Mouse (Mus musculus): Measurements from ENCODE around the gene Ptgir. TPM values are rescaled to one million over a fixed set of nuclear protein-coding genes. Genes with fewer than 3 reads are reported as not detected.

Ptgir gene
- polyA plus RNA-seq, 1 experiment from 2014 or later: 1.2 TPM

DNA sequence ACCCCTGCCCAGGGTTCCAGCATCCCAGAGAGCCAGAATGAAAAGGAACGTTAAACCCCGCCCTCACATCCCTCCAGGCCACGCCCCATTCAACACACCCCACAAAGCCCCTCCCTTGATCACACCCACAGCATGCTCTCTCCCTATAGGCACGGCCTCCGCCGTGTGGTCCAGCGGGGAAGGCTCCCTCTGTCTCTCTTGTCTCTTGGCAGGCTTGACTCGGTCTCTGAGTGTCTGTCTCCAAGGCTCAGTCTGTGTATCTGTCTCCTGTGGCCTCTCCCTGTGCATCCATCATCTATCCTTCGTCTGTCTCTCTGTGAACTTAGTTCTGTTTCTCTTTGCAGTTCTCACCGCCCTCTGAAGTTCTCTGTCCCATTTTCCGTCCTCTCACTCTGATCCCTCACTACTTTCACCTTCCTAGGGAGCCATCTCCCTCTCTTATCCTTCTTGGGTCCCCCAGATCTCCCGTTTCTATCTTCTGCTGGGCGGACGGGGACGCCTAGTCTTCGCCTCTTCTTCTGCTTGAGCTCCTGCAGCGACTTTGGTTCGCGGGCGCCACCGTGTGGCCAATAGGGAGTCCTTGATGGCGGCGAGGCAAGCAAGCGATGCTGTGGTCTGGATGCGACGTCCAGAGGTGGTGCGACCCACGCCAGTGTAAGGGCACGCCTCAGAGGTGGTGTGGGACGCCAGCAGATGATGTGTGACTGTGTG is 14.5 kb upstream of the Ptgir start, which contains the start of gene Gng8:
Gng8 (plus strand) TSS at position 146 of the 711 bp plus-strand sequence.
- ATAC-seq (ENCODE audit: insufficient number of reproducible peaks, insufficient read depth, low FRiP score, low TSS enrichment, low read depth): peak; percentile 78
- Histone ChIP-seq H3K4me3 (peak within 1 kb of the TSS; percentile 44), H3K36me3 (peaks cover 15% of the 10 kb centered on the region), H3K27me3 (peaks cover 9% of the 10 kb centered on the region; the same call in 1 of the 2 replicates), H3K4me1 (peaks cover 60% of the 10 kb centered on the region), H3K9me3 (no peaks in the 10 kb centered on the region), H3K27ac (peak within 1 kb of the TSS; percentile 98), H3K9ac (peak within 1 kb of the TSS; percentile 66), H3K4me2 (peak within 1 kb of the TSS; percentile 72)
- under 1% methylated on average over 30 of the region's 30 CpGs for WGBS

DNA sequence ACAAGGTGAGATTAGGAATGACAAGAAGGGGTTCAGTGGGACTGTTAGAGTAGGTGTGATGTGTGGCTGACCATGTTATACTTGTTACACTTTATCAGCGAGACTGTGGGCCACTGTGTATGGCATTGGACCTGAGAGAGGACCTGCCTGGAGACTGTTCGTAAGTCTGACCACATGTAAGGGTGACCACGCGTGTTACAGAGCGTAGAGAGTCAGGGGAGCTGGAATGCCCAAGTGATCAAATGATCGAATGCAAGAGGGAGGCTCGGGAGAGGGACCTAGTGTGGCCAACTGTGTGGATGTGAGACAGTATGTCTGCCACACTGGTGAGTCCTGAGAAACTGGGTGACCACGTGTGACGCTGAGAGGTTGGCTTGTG is 13.9 kb upstream of the Ptgir start:
- peak overlapping the region; percentile 66 for H3K9ac ChIP-seq
- ATAC-seq (ENCODE audit: insufficient number of reproducible peaks, insufficient read depth, low FRiP score, low TSS enrichment, low read depth): no peak

DNA sequence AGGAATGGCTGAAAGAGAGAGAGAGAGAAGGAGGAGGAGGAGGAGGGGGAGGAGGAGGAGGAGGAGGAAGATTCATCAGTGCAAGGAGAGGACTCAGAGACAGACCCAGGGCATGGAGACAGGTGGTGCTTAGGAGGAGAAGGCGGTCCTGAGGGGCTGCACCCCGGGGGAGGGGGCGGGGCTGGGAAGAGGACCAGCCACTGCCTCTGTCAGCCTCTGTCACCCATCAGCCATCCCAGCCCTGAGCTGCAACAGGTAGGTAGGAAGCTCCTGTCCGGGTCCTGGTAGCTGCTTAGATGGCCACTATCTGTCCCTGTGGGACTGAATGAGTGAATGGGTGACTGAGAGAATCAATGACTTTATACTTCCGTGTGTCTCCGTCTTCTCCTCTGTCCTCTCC is 12.7 kb upstream of the Ptgir start:
- WGBS: 6% methylated on average over 5 of the region's 6 CpGs
- Histone ChIP-seq H3K4me1 (peaks cover 60% of the 10 kb centered on the region), H3K27ac (no peak overlapping the region), H3K27me3 (peaks cover 9% of the 10 kb centered on the region; the same call in 1 of the 2 replicates), H3K9ac (peak overlapping the region; percentile 61; the same call in 1 of the 2 replicates), H3K36me3 (0 out of 2 replicates have a peak, but pooled peaks cover 4% of the 10 kb centered on the region), H3K4me2 (peak overlapping the region; percentile 72), H3K9me3 (no peaks in the 10 kb centered on the region), H3K4me3 (peak overlapping the region; percentile 30)
- no peak for ATAC-seq (ENCODE audit: insufficient number of reproducible peaks, insufficient read depth, low FRiP score, low TSS enrichment, low read depth)

More for the DNA sequence above, 13.9 kb upstream of the Ptgir start:
- H3K9me3 ChIP-seq: no peaks in the 10 kb centered on the region
- H3K27me3 ChIP-seq: peaks cover 9% of the 10 kb centered on the region; the same call in 1 of the 2 replicates
- peaks cover 10% of the 10 kb centered on the region for H3K36me3 ChIP-seq
- H3K27ac ChIP-seq: peak overlapping the region; percentile 98; the same call in 1 of the 2 replicates
- peak overlapping the region; percentile 72 for H3K4me2 ChIP-seq
- 26% methylated on average over 9 of the region's 9 CpGs for WGBS
- H3K4me1 ChIP-seq: peaks cover 60% of the 10 kb centered on the region
- H3K4me3 ChIP-seq: peak overlapping the region; percentile 44

DNA sequence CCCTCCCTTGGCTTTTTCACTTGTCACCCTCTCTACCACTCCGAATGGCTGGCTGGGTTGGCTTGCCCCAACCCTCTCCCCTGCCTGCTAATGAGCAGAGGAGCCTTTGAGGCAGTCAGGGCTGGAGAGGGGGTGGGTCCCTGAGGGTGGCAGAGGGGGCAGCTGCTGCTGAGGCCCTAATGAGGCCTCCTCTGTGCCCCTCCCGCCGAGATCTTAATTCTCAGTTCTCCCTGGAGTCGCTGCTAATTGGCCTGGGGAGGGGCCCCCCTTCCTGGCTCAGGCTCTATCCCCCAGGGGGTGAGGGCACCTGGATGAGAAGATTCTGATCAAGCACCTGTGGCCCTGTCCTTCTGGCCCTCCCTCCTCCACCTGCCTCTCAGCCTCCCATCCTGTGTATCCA is 12.0 kb upstream of the Ptgir start:
- H3K36me3 ChIP-seq: 0 out of 2 replicates have a peak, but pooled peaks cover 4% of the 10 kb centered on the region
- peak overlapping the region; percentile 23; the same call in 1 of the 2 replicates for H3K27ac ChIP-seq
- 0 out of 2 replicates have a peak overlapping the region, but pooled peaks have one; percentile 55 for H3K9ac ChIP-seq
- peak overlapping the region; percentile 30 for H3K4me3 ChIP-seq
- no peak for ATAC-seq (ENCODE audit: insufficient number of reproducible peaks, insufficient read depth, low FRiP score, low TSS enrichment, low read depth)
- peaks cover 63% of the 10 kb centered on the region for H3K4me1 ChIP-seq
- peak overlapping the region; percentile 72 for H3K4me2 ChIP-seq
- peaks cover 9% of the 10 kb centered on the region; the same call in 1 of the 2 replicates for H3K27me3 ChIP-seq
- WGBS: 3% methylated on average over 4 of the region's 4 CpGs
- no peaks in the 10 kb centered on the region for H3K9me3 ChIP-seq

DNA sequence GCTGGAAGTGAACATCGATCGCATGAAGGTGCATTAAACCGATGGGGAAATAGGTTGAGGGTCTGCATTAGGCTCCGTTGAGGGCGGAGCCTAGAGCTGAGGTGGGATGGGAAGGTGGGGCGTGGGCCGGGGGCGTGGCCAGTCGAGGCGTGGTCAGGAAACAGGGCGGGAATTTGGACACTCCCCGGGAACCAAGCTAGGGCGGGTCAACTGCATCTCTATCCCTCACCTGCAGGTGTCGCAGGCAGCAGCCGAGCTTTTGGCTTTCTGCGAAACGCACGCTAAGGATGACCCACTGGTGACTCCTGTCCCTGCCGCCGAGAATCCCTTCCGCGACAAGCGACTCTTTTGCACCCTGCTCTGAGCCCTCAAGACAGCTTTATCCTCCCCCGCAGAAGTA is 11.3 kb upstream of the Ptgir start:
- H3K9ac ChIP-seq: 0 out of 2 replicates have a peak overlapping the region, but pooled peaks have one; percentile 55
- peak overlapping the region; percentile 55; the same call in 1 of the 2 replicates for H3K27ac ChIP-seq
- ATAC-seq (ENCODE audit: insufficient number of reproducible peaks, insufficient read depth, low FRiP score, low TSS enrichment, low read depth): no peak
- WGBS: 1% methylated on average over 24 of the region's 24 CpGs
- peaks cover 64% of the 10 kb centered on the region for H3K4me1 ChIP-seq
- 0 out of 2 replicates have a peak, but pooled peaks cover 4% of the 10 kb centered on the region for H3K36me3 ChIP-seq
- H3K4me2 ChIP-seq: peak overlapping the region; percentile 72
- peak overlapping the region; percentile 30 for H3K4me3 ChIP-seq
- no peaks in the 10 kb centered on the region for H3K9me3 ChIP-seq
- peaks cover 9% of the 10 kb centered on the region; the same call in 1 of the 2 replicates for H3K27me3 ChIP-seq

DNA sequence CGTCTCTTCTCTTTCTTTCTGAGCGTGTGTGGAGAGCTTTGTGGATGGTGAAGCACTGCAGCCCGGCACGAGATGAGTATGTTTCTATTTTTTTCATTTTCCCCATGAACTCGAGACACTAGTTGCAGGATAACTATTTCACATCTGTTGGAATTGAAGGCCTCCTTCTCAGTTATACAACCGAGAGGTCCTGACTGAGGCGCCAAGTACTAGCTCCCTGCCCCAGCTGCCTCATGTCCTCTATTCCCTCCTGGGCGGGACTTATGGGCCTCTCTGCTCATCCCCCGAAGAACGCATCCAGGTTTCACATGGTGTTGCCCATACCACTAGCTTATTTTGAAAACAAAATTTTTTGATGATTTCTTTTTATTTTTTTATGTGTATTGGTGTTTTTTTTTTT is 10.8 kb upstream of the Ptgir start:
- peaks cover 64% of the 10 kb centered on the region for H3K4me1 ChIP-seq
- 0 out of 2 replicates have a peak overlapping the region, but pooled peaks have one; percentile 55 for H3K9ac ChIP-seq

DNA sequence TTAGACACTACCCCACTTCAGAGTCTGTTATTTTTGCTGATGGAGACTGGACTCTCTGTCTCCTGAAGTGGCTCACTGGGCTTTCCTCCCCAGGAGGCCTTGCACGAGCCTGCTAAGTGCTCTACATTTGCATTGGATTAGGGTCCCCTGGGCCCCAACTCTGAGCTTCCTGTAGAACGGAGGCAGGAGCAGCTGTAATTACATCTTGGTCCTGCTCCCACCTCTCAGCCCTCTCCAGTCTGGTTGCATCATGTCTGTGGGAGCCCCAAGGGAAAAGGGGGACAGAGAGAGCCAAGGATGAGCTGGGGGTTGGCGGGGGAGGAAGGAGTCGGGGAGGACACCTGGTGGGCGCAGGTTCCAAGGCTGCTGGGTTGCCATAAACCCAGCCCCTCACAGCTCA is 5.8 kb upstream of the Ptgir start:
- no peaks in the 10 kb centered on the region for H3K27me3 ChIP-seq
- peaks cover 35% of the 10 kb centered on the region for H3K4me1 ChIP-seq
- no peak overlapping the region for H3K27ac ChIP-seq
- no peaks in the 10 kb centered on the region for H3K9me3 ChIP-seq
- WGBS: 12% methylated on average over 5 of the region's 5 CpGs
- no peak overlapping the region for H3K4me2 ChIP-seq
- ATAC-seq (ENCODE audit: insufficient number of reproducible peaks, insufficient read depth, low FRiP score, low TSS enrichment, low read depth): no peak
- 0 out of 2 replicates have a peak overlapping the region, but pooled peaks have one; percentile 36 for H3K9ac ChIP-seq
- H3K36me3 ChIP-seq: 0 out of 2 replicates have a peak, but pooled peaks cover 4% of the 10 kb centered on the region
- H3K4me3 ChIP-seq: no peak overlapping the region

More for the DNA sequence above, 10.8 kb upstream of the Ptgir start:
- Histone ChIP-seq H3K36me3 (0 out of 2 replicates have a peak, but pooled peaks cover 4% of the 10 kb centered on the region), H3K4me2 (peak overlapping the region; percentile 72), H3K27ac (no peak overlapping the region), H3K9me3 (no peaks in the 10 kb centered on the region), H3K4me3 (peak overlapping the region; percentile 30), H3K27me3 (peaks cover 9% of the 10 kb centered on the region; the same call in 1 of the 2 replicates)
- ATAC-seq (ENCODE audit: insufficient number of reproducible peaks, insufficient read depth, low FRiP score, low TSS enrichment, low read depth): no peak
- WGBS: 27% methylated on average over 10 of the region's 10 CpGs

DNA sequence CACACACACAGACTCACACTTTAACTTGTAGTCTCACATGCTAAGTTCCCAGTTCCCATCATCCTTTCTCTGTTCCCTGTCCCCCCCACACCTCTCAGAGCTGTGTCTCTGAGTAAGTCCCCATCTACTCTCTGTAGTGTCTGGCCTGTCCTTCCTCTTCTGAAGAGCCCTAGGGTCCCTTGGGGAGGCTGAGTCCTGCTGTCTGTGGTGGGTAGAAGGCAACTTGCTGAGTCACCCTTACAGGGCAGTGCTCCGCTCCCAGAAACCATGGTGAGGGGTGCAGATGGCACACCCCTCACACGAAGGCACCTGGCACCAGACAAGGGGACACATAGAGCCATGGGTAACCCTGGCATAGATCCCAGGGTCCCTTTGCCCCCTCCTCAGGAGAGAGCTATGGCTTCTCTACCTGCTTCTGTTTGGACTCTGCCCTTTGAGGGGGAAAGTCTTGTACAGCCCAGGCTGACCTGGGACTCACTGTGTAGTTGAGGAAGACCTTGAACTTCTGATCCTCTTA is 2.8 kb upstream of the Ptgir start:
- no peaks in the 10 kb centered on the region for H3K9me3 ChIP-seq
- no peaks in the 10 kb centered on the region for H3K27me3 ChIP-seq
- ATAC-seq (ENCODE audit: insufficient number of reproducible peaks, insufficient read depth, low FRiP score, low TSS enrichment, low read depth): no peak
- H3K4me3 ChIP-seq: no peak overlapping the region
- no peak overlapping the region for H3K27ac ChIP-seq
- H3K9ac ChIP-seq: no peak overlapping the region
- WGBS: 86% methylated on average over 2 of the region's 2 CpGs
- H3K4me2 ChIP-seq: no peak overlapping the region
- no peaks in the 10 kb centered on the region for H3K36me3 ChIP-seq
- H3K4me1 ChIP-seq: peaks cover 55% of the 10 kb centered on the region

DNA sequence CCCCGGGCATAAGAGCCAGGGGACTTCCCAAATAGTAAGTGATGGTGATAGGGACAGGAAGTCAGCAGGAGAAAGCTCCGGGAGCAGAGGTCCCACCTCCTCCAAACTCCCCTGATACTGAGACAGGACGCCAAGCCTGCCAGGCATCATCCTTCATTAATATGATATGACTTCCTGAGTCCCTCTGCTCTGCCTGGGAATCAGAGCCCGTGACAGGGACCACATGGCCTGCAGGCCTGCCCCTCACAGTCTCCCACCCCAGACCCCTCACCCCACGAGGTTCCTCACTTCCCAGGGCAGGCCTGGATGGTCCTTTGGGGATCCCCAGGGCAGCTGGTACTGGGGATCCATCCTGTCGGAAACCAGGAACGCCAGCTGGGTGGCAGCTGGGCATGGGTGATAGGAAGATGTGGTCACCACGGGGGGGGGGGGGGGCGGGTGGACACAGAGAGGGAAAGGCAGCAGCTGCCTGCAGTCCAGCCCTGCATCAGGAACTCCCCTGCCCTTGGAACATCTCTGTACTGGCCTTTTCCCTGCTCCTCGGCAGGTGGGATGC is 2.1 kb upstream of the Ptgir start:
- ATAC-seq (ENCODE audit: insufficient number of reproducible peaks, insufficient read depth, low FRiP score, low TSS enrichment, low read depth): no peak
- H3K9me3 ChIP-seq: no peaks in the 10 kb centered on the region
- H3K27me3 ChIP-seq: no peaks in the 10 kb centered on the region
- no peak overlapping the region for H3K4me2 ChIP-seq
- no peak overlapping the region for H3K9ac ChIP-seq
- H3K4me3 ChIP-seq: no peak overlapping the region
- 50% methylated on average over 9 of the region's 10 CpGs for WGBS
- no peak overlapping the region for H3K27ac ChIP-seq
- no peaks in the 10 kb centered on the region for H3K36me3 ChIP-seq
- H3K4me1 ChIP-seq: peaks cover 59% of the 10 kb centered on the region

DNA sequence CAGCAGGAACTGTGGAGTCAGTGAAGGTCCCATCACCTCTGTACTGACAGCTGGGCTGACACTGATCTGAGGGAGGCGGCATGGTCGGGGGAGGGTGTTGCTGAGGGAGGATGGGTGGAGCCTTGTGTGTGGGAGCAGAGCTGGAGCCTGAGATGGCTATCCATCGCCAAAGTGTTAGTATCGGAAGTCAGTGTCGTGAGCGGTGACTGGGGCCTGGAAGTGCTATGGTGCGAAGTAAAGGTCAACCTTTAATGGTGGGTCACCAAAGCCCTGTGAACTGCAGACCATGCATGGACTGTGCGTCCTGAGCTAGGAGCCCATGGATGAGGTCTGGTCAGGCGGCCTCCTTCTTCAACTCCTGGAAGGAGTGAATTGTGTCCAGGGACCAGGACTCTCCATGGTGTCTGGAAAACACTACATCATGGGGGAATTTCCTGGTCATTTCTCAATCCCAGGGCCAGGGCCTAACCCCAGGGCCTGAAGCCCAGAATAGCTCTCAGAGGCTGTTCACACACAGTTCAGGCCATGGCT is 734 bp upstream of the Ptgir start:
- Histone ChIP-seq H3K27me3 (no peaks in the 10 kb centered on the region), H3K4me1 (peaks cover 49% of the 10 kb centered on the region), H3K9ac (no peak overlapping the region), H3K9me3 (no peaks in the 10 kb centered on the region), H3K4me3 (no peak overlapping the region), H3K36me3 (no peaks in the 10 kb centered on the region), H3K4me2 (no peak overlapping the region), H3K27ac (no peak overlapping the region)
- WGBS: 44% methylated on average over 9 of the region's 9 CpGs
- no peak for ATAC-seq (ENCODE audit: insufficient number of reproducible peaks, insufficient read depth, low FRiP score, low TSS enrichment, low read depth)

DNA sequence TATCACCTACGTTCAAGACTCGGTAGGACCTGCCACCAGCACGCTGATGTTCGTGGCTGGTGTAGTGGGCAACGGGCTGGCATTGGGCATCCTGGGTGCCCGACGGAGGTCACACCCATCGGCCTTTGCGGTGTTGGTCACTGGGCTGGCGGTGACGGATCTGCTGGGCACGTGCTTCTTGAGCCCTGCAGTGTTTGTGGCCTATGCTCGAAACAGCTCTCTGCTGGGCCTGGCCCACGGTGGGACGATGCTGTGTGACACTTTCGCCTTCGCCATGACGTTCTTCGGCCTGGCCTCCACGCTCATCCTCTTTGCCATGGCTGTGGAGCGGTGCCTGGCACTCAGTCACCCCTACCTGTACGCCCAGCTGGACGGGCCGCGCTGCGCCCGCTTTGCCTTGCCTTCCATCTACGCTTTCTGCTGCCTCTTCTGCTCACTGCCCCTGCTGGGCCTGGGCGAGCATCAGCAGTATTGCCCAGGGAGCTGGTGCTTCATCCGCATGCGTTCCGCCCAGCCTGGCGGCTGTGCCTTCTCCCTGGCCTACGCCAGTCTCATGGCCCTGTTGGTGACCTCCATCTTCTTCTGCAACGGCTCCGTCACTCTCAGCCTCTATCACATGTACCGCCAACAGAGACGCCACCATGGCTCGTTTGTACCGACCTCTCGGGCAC is 734 bp downstream of the Ptgir start:
- no peaks in the 10 kb centered on the region for H3K9me3 ChIP-seq
- no peak overlapping the region for H3K4me3 ChIP-seq
- H3K4me2 ChIP-seq: no peak overlapping the region
- peaks cover 41% of the 10 kb centered on the region for H3K4me1 ChIP-seq
- H3K36me3 ChIP-seq: no peaks in the 10 kb centered on the region
- ATAC-seq (ENCODE audit: insufficient number of reproducible peaks, insufficient read depth, low FRiP score, low TSS enrichment, low read depth): no peak
- no peak overlapping the region for H3K27ac ChIP-seq
- 0 out of 2 replicates have a peak overlapping the region, but pooled peaks have one; percentile 40 for H3K9ac ChIP-seq
- H3K27me3 ChIP-seq: no peaks in the 10 kb centered on the region
- WGBS: 92% methylated on average over 41 of the region's 41 CpGs
